8 mouse cellular contexts compared by ENCODE assay signal in the genomic region with DNA sequence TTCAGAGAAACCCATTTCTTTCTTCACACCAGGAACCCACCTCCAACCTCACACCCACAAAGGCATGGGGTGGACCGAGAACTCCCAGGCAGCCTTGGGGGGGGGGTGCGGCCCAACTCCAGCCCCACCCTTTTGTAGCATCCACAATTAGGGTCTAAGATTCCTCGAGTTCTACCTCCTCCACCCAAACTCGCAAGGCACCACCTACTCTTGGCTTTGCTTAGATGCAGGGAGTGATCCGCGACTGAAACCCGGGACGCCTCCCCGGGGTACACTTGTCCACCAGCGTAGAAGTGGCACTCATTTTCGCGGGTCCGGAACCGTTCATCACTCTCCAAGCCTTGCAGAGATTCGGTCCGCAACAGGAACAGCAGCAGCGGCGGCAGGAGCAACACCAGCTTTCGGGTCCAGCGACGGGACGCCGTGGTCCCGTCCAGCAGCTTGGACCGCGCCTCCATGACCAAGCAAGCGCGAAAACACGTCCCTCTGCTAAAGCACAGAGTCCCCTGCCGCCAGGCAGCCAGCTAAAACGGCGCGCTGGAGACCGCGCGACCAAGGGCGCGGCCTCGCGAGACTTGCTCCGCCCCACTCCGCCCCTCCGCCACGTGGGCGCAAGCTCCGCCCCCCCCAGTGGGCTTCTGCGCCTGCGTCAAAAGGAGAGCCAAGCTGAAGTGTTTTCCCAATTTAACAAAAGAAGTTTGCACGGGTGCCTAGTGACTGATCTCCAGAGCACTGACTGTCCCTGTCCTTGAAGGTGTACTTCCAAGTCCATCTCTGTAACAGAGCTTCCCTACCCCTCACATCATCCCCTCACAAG. TPM values are rescaled to one million over a fixed set of nuclear protein-coding genes. Genes with fewer than 3 reads are reported as not detected.
A peak's percentile ranks its signal among the peaks of the same experiment; 100 is the strongest.
DNase-seq lines count a peak whose midpoint lies in the region; ATAC-seq and TF ChIP-seq lines count a peak whose summit lies in the region.

No protein-coding gene starts in this region.

- peak overlapping the region; percentile 54 for H3K4me2 ChIP-seq in forebrain, embryonic 15.5 days (replicated peaks)
- H3K4me2 ChIP-seq in lung, embryonic 16.5 days (ENCODE audit: low read depth, low read length): peak overlapping the region; percentile 54

- in situ Hi-C loops in ES-E14 (cut with MboI; ENCODE audit: low sequenced_read_pairs in 2 of 2, unreplicated experiment in 2 of 2): no loop called here

- 21% methylated on average over 48 of the region's 49 CpGs for WGBS in forebrain, embryonic 15.5 days
- WGBS in lung, embryonic 16.5 days: 14% methylated on average over 48 of the region's 49 CpGs

- peak; percentile 51 for DNase-seq in ES-E14 (ENCODE audit: low read depth, low spot score)
- peak; percentile 70 for DNase-seq in cerebellum, adult 11 months
- peak; percentile 83 to 85 for DNase-seq in heart, postnatal 36 days
- DNase-seq in layer of hippocampus, adult 8-10 months (ENCODE audit: low spot score in 2 of 2): peak; percentile 43 to 67
- DNase-seq in ovary, postnatal 10 days (ENCODE audit: low spot score): peak; percentile 52
- peak; percentile 66 to 78 for DNase-seq in thymus, postnatal 10 days (ENCODE audit: low spot score in 2 of 2)

- H3K9ac ChIP-seq in ES-E14 (ENCODE audit: insufficient read depth, low read depth, low read length, poor library complexity, severe bottlenecking): peak overlapping the region; percentile 100
- H3K9ac ChIP-seq in forebrain, embryonic 15.5 days (replicated peaks): peak overlapping the region; percentile 61
- H3K9ac ChIP-seq in lung, embryonic 16.5 days (ENCODE audit: low read length): peak overlapping the region; percentile 75

- H3K9me3 ChIP-seq in ES-E14 (ENCODE audit: control insufficient read depth, insufficient read depth, low read depth, low read length): no peaks in the 10 kb centered on the region
- no peaks in the 10 kb centered on the region for H3K9me3 ChIP-seq in forebrain, embryonic 15.5 days
- H3K9me3 ChIP-seq in lung, embryonic 16.5 days (ENCODE audit: control insufficient read depth, low read length): no peaks in the 10 kb centered on the region

- no peaks in the 10 kb centered on the region for H3K27me3 ChIP-seq in forebrain, embryonic 15.5 days
- no peaks in the 10 kb centered on the region for H3K27me3 ChIP-seq in lung, embryonic 16.5 days (ENCODE audit: control insufficient read depth, insufficient read depth, low read depth, low read length)

- ATAC-seq in forebrain, embryonic 15.5 days (replicated peaks): peak; percentile 98
- ATAC-seq in lung, embryonic 16.5 days (ENCODE audit: low read depth): peak; percentile 99

- H3K4me1 ChIP-seq in ES-E14 (ENCODE audit: control insufficient read depth in 2 of 2, insufficient read depth in 2 of 2, low read length in 2 of 2, poor library complexity in 1 of 2): peaks cover 0 to 2% of the 10 kb centered on the region in 2 experiments; a peak in 2 of 4 replicates
- peaks cover 4% of the 10 kb centered on the region for H3K4me1 ChIP-seq in forebrain, embryonic 15.5 days
- no peaks in the 10 kb centered on the region for H3K4me1 ChIP-seq in lung, embryonic 16.5 days (replicated peaks; ENCODE audit: control insufficient read depth, insufficient read depth, low read length)

- peak overlapping the region; percentile 94 to 99 for H3K4me3 ChIP-seq in ES-E14 (ENCODE audit: insufficient read depth in 1 of 2, low read depth in 1 of 2, low read length in 2 of 2, poor library complexity in 1 of 2, severe bottlenecking in 1 of 2)
- H3K4me3 ChIP-seq in forebrain, embryonic 15.5 days: peak overlapping the region; percentile 64
- peak overlapping the region; percentile 66 for H3K4me3 ChIP-seq in lung, embryonic 16.5 days (ENCODE audit: low read length)

- H3K27ac ChIP-seq in ES-E14 (ENCODE audit: insufficient read depth, low read depth, low read length, poor library complexity, severe bottlenecking): peak overlapping the region; percentile 77
- peak overlapping the region; percentile 75 for H3K27ac ChIP-seq in forebrain, embryonic 15.5 days (replicated peaks)
- H3K27ac ChIP-seq in lung, embryonic 16.5 days (ENCODE audit: low read length): peak overlapping the region; percentile 92

- intact Hi-C loops in heart, postnatal 36 days (cut with DNase I): loop anchor here (5.0 kb wide), 1 partner anchor 121 kb away; the partner anchor contains the start of gene Sat1

- no peaks in the 10 kb centered on the region for H3K36me3 ChIP-seq in ES-E14 (ENCODE audit: control insufficient read depth, insufficient read depth, low read length, poor library complexity, severe bottlenecking)
- no peaks in the 10 kb centered on the region for H3K36me3 ChIP-seq in forebrain, embryonic 15.5 days
- no peaks in the 10 kb centered on the region for H3K36me3 ChIP-seq in lung, embryonic 16.5 days (ENCODE audit: control insufficient read depth, insufficient read depth, low read length)

TF ChIP-seq in ES-E14, 5 proteins besides CTCF, POLR2A, EP300 and RAD21:
- TF ChIP-seq CHD2 (IDR thresholded peaks at IDR 0.05; ENCODE audit: low read depth, low read length) (peak; percentile 90), MAFK (IDR thresholded peaks at IDR 0.05; ENCODE audit: insufficient read depth, low read depth, low read length) (no peak)

RNA-seq across cellular contexts. Expression of gene Prdx4, which starts 2.4 kb away (rescaled TPM):
- total RNA-seq in ES-E14 (2012; rRNA removed): 235 and 279 TPM in 2 replicates
- polyA plus RNA-seq in forebrain, embryonic 15.5 days (2015; fragmentation: Nextera tagmentation; extraction: Ambion mirVana): 100 and 103 TPM in 2 replicates
- total RNA-seq in heart, postnatal 36 days (2021): 10 to 100 TPM; 22.6 to 33.4 TPM
- total RNA-seq in layer of hippocampus, adult 8-10 months (2022): 10 to 100 TPM; 13.4 to 27.5 (median 24.5) TPM
- polyA plus RNA-seq in lung, embryonic 16.5 days (2015; fragmentation: Nextera tagmentation; extraction: Ambion mirVana): 360 and 366 TPM in 2 replicates

Comparison
In these comparisons a context has a peak if more than half of its experiments do, and no peak if none do; other contexts are left out.
1. Peak in every context shown above with its lines: DNase-seq, ATAC-seq, H3K4me3 ChIP-seq and H3K27ac ChIP-seq.